Mouse (Mus musculus) left cerebral cortex, postnatal 4 days (tissue): ENCODE measurements at regions not wholly inside any gene's neighbourhood (a gene's known extent, or its start where the extent isn't known, plus 50 kb on each side); places are given as distances from the start of the nearest gene placed in this dataset.

Experiments
- DNase-seq: peaks from one replicate; pipeline ENCODE4 v3.0.0-alpha.2; 2022
- intact Hi-C: fragments of 180-260 bp; cut with DNase I; formaldehyde crosslinking; loops from one replicate; pipeline ENCODE4 v1.15.1; 2025

DNA sequence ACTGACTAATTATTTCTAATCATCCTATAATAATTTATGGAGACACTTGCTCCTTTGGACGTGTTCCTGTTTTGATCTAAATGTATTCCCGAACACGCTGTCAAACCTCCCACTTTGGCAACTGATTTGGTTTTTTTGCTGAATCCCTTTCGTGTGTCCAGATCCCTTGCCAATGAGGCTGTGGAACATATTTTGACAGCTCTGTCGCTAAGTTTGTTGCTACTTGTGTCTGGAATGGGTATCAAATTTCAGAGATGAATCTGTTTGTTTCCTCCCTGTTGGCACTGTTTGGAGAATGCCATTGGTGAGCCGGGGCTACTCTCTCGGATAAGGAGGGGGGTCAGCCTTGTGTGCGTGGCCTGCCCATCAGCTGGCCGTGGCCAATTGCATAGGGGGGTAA lies 277.2 kb upstream of the Tshz3 start:
- no peak for DNase-seq
- intact Hi-C loops: no loop called here

- intact Hi-C loops: no loop called here
- peak; percentile 47 for DNase-seq
Observed at GRCm38 (mm10) chr7:36449181-36449915, 248.6 kb upstream of the Tshz3 start.

DNA sequence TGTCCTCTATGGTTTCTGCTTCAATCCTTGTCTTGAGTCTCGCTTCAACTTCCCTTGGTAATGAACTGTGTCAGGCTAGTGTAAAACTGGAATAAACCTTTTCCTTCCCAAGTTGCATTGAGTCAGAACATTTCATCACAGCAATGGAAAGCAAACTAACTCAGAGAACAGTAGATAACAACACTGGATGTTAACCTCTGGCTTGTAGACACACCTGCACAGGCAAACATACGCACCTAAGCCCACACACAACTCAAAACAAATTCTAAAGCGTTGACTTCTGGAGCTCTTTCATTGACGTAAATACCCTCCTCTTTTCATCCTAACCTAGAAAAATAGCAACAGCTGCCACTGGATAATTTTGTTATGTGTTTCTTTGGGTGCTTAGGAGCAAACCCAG lies 244.1 kb upstream of the Tshz3 start:
- intact Hi-C loops: no loop called here
- DNase-seq: no peak

DNA sequence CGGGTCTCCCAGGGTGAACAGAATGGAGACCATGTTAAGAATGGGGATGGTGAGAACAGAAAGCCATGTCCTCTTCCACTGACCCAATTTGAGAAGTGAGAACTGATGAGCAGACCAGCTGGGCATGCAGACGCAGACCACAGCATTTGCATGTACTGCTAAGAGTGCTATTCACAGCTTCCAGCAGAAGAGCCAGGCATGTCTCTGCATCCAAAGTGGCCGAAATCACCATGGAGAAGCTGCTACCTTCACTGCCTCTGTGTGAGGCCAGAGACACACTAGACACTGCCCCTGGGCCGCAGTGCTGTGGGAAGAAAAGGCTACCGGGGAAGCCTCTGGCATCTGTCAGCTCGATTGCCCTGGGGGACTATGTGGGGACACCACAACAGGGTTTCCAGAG lies 241.8 kb upstream of the Tshz3 start:
- intact Hi-C loops: no loop called here
- DNase-seq: no peak

GRCm38 (mm10) chr7:36462422-36462833 lies 235.5 kb upstream of the Tshz3 start:
- DNase-seq: no peak
- intact Hi-C loops: no loop called here

- no peak for DNase-seq
Observed at GRCm38 (mm10) chr7:36469386-36469785, 228.5 kb upstream of the Tshz3 start.

DNA sequence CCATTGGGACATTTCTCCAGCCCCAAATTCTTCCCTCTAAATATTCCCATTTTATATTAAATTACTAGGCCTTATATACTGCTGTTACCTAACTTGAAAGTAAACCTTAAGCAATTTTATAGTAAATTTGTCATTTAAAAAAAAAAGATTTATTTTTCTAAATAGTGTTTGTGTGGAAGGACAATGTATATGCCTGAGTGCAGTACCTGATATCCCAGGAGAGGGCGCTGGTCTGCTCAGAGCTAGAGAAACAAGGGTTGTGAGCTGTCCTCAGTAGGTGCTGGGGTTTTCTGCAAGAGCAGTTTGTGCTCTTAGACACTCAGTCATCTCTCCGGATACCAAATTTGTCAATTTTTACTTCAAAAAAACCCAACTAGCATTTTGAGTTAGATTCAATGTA lies 224.4 kb upstream of the Tshz3 start:
- DNase-seq: no peak
- intact Hi-C loops: no loop called here

More at GRCm38 (mm10) chr7:36469386-36469785, 228.5 kb upstream of the Tshz3 start:
- intact Hi-C loops: no loop called here

DNA sequence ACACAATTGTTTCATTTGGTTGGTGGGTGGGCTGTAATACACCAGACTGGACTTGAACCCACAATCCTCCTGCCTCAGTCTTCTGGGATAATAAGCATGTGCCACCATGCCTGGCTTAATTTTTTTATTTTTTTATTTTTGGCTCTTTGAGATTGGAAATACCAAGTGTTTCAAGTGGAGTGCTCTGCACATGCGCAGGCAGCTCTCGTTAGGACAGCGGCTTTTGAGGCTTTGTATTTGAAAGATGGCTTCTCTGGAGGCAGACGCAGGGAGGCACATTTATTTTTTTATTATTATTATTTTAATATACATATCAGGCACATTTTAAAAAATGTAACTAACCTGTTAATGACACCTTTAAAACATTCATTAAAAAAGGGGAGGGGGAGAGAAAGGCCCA lies 221.5 kb upstream of the Tshz3 start:
- no peak for DNase-seq

GRCm38 (mm10) chr7:36476851-36477644 lies 220.9 kb upstream of the Tshz3 start:
- no peak for DNase-seq
- intact Hi-C loops: no loop called here

More for the DNA sequence above, 221.5 kb upstream of the Tshz3 start:
- intact Hi-C loops: no loop called here

- intact Hi-C loops: no loop called here
- no peak for DNase-seq
Observed at GRCm38 (mm10) chr7:36488155-36488554, 209.8 kb upstream of the Tshz3 start.

DNA sequence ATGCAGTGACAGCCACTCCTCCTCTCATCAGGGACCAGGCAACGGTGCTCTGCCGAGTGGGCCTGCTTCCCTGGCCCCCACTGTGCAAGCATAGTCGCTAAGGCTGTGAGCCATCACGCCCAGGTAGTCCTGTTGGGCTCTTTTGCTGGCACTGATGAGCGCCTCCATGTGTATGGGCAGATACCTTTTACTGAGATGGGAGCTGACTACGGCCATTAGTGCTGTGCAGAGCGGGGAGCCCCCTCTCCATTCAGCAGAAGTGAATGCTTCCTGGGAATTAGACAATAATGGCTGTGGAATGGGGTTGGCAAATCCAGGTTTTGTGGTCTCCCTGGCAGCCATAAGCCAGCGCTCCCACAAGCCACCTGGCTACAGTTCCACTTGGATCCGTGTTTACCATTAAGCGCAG lies 206.7 kb upstream of the Tshz3 start:
- intact Hi-C loops: no loop called here

GRCm38 (mm10) chr7:36504010-36504875 lies 193.7 kb upstream of the Tshz3 start:
- intact Hi-C loops: no loop called here
- DNase-seq: peak; percentile 6

More for the DNA sequence above, 206.7 kb upstream of the Tshz3 start:
- no peak for DNase-seq

GRCm38 (mm10) chr7:36507895-36508431 lies 190.0 kb upstream of the Tshz3 start:
- no peak for DNase-seq
- intact Hi-C loops: no loop called here

DNA sequence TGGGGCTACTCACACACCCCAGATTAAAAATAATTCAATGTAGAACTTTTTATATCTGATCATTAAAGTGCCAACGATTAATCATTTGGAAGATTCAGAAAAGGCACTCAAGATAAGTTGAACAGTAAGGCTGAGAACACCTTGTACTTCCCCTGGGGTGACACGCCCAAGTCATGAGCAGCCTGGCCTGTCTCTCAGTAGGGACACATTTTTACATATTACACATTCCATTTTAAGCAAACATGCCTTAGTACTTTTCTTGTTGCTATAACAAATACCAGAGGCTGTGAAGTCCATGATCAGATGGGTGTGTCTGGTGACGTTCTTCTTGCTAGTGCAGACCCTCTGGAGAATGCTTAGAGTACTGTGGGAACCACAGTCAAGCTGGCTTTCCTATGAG lies 184.2 kb upstream of the Tshz3 start:
- intact Hi-C loops: no loop called here
- DNase-seq: no peak

DNA sequence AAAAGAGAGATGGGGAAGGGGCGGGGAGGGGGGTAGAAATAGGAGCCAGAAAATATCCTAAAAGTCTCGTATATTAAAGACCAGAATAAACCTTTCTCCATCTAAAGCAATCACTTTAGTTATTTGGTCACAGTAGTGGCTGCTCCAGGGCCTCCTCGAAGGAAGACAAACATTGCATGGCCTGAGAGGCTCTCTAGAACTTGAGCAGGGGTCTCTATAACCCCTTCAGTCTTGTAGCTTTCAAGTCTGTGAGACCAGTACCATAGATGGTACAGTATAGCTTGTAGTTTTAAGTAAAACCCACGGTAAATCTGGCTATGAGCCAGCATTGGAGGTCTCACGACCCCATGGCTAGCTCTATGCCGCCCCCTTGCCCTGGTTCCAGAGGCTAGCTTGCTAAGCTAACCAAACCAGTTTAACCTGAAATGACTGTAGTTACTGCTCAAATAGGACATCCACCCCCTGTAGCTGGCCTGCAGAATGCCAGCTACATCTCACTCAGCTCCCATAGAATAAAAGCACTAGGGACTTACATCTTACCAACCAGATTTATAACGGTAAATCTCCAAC lies 181.7 kb upstream of the Tshz3 start:
- no peak for DNase-seq
- intact Hi-C loops: no loop called here

DNA sequence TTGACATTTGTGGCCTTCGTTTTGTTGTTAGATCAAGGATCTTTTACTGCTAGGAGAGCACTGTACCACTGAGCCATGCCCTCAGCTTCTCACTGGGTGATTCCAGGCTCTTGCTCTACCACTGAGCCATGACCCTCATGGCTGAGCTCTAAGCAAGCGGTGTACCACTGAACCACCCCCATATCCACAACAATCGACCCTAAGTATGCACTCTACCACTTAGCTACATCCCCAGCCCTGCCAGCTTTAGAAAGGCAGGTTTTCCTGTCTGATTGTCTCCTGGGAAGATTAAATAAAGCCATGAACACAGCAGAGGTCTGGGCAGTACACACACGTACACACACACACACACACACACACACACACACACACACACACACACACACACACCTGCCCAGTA lies 178.9 kb upstream of the Tshz3 start:
- no peak for DNase-seq
- intact Hi-C loops: no loop called here

DNA sequence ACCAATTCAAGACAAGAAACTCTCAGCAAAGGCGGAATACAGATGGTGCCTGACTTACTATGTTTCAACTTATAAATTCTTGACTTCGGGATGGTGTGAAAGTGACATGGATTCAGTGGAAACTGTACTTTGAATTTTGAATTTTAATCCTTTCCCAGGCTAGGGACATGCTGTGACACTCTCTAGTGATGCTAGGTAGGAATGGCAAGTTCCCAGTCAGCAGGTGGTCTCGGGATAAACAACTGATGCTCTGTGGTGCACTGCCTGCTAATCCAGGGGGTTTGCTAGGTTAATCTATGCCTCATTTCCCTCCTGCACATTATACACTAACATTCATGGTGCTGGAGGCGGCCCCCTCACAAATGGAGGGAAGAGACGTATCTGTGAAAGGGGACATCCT lies 175.0 kb upstream of the Tshz3 start:
- DNase-seq: no peak

GRCm38 (mm10) chr7:36526148-36526547 lies 171.8 kb upstream of the Tshz3 start:
- no peak for DNase-seq
- intact Hi-C loops: no loop called here

More for the DNA sequence above, 175.0 kb upstream of the Tshz3 start:
- intact Hi-C loops: no loop called here

GRCm38 (mm10) chr7:36526692-36527091 lies 171.2 kb upstream of the Tshz3 start:
- intact Hi-C loops: no loop called here

GRCm38 (mm10) chr7:36529504-36530065 lies 168.3 kb upstream of the Tshz3 start:
- intact Hi-C loops: loop anchor here (10.0 kb wide), 1 partner anchor 455 kb away; no protein-coding TSS in a partner anchor
- no peak for DNase-seq

More at GRCm38 (mm10) chr7:36526692-36527091, 171.2 kb upstream of the Tshz3 start:
- no peak for DNase-seq
